Mouse (Mus musculus) ES-Bruce4 (cell line): ENCODE results near the gene Notch1. TPM values are rescaled to one million over a fixed set of nuclear protein-coding genes. Genes with fewer than 3 reads are reported as not detected.

ENCODE experiments used
- H3K27ac ChIP-seq: 2 replicates; pipeline ENCODE4 v1.5.1; 2012; ENCODE audit warnings: low read length, inconsistent platforms; ENCODE audit not compliant: insufficient read depth
- H3K27me3 ChIP-seq: 2 replicates; pipeline ENCODE4 v1.6.1; 2012; ENCODE audit warnings: mild to moderate bottlenecking, low read length, inconsistent platforms; ENCODE audit not compliant: control insufficient read depth, poor library complexity, insufficient read depth, severe bottlenecking
- H3K36me3 ChIP-seq: 2 replicates; pipeline ENCODE4 v1.6.1; 2012; ENCODE audit warnings: inconsistent platforms, mild to moderate bottlenecking, low read length, moderate library complexity; ENCODE audit not compliant: control insufficient read depth, poor library complexity, insufficient read depth, severe bottlenecking
- H3K4me1 ChIP-seq: one replicate; pipeline ENCODE4 v1.8.1; 2011; ENCODE audit warnings: low read length; ENCODE audit not compliant: control insufficient read depth, insufficient read depth
- H3K4me3 ChIP-seq: 2 replicates; pipeline ENCODE4 v1.5.1; 2011; ENCODE audit warnings: low read depth, mild to moderate bottlenecking, low read length
- H3K9ac ChIP-seq: 2 replicates; pipeline ENCODE4 v1.6.1; 2012; ENCODE audit warnings: low read depth, mild to moderate bottlenecking, inconsistent platforms; ENCODE audit not compliant: poor library complexity, severe bottlenecking
- H3K9me3 ChIP-seq: replicated peaks from 2 replicates; pipeline ENCODE4 v1.6.1; 2012; ENCODE audit warnings: mild to moderate bottlenecking, low read length, inconsistent platforms; ENCODE audit not compliant: control insufficient read depth, poor library complexity, insufficient read depth, severe bottlenecking
- CTCF ChIP-seq: IDR thresholded peaks from one replicate; pipeline ENCODE4 v1.8.1; 2011; ENCODE audit warnings: low read depth, low read length
- EP300 ChIP-seq: IDR thresholded peaks from 2 replicates; pipeline ENCODE4 v1.6.1; 2011; ENCODE audit warnings: low read depth, low read length; ENCODE audit not compliant: insufficient read depth
- POLR2A ChIP-seq: IDR thresholded peaks from one replicate; pipeline ENCODE4 v1.8.1; 2011; ENCODE audit warnings: low read length; ENCODE audit not compliant: insufficient read depth
- polyA plus RNA-seq: library from polyadenylated mRNA; stranded (reverse); fragments of >200 nt; gene quantifications from 2 replicates; pipeline ENCODE4 v1.2.4, GENCODE M21; 2011; ENCODE audit warnings: low read depth; ENCODE audit not compliant: missing spikeins, insufficient read depth, insufficient read length

The Notch1 gene
- polyA plus RNA-seq, 1 experiment = 31.9 TPM

DNA sequence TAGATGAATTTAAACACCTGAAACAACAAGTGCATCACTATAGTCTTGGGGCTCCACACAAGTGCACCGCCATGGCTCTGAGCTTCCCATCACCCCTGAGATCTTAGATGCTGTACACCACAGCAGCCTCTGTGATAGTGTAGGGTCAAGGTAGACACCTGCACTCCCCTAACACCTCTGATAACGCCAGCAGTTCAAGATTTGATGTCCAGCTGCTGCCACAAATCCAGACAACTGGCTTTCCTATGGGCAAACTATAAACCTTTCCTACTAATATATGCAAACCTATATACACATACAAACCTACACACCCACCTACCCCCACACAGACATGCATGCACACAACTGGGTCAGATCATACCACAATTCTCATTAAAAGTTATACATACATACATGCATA lies 91.9 kb downstream of the Notch1 start:
- H3K9ac ChIP-seq = no peak overlapping the region
- H3K9me3 ChIP-seq = no peaks in the 10 kb centered on the region
- peaks cover 66% of the 10 kb centered on the region for H3K36me3 ChIP-seq
- TF ChIP-seq POLR2A (no peak), CTCF (no peak), EP300 (no peak)
- H3K4me1 ChIP-seq = no peaks in the 10 kb centered on the region
- no peak overlapping the region for H3K27ac ChIP-seq
- no peak overlapping the region for H3K4me3 ChIP-seq
- no peaks in the 10 kb centered on the region for H3K27me3 ChIP-seq

DNA sequence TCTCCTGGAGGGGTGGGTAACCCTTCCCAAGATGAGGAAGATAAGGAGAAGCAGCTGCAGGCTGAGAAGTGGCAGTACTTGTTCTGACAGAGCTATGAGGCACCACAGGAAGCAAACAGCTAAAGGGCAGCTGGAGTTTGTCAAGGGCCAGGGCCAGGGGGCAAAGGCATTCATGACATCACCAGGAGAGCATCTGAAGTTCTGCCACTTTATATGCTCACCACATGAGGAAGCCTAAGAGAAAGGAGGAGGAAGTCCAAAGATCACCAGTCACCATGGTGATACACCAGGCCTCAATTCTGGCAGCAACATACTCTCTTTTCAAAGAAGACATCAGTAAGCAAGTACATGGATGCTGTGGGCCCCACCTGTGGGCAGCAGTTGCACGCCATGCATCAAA lies 93.4 kb downstream of the Notch1 start:
- Histone ChIP-seq H3K4me3 (no peak overlapping the region), H3K9ac (no peak overlapping the region), H3K9me3 (no peaks in the 10 kb centered on the region), H3K36me3 (peaks cover 62% of the 10 kb centered on the region), H3K4me1 (no peaks in the 10 kb centered on the region), H3K27ac (no peak overlapping the region), H3K27me3 (no peaks in the 10 kb centered on the region)
- TF ChIP-seq EP300 = no peak
- no peak for TF ChIP-seq CTCF
- no peak for TF ChIP-seq POLR2A

DNA sequence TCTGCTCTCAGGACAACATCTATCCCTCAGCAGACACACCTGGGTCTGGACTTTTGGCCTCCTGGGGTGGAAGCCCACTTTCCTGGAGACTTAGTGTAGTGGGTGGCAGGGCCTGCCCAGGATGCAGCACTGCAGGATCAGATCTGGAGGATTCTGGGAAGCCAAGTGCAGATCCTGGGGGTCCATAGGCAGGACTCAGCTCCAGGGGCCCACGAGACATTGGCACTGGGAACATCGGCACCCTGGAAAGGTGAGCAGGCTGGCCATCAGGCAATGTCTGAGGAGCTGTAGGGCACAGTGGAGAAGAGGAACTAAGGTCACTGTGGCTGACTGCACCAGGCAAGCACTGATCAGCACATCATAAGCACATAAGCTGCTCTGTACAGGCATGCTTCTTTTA lies 94.5 kb downstream of the Notch1 start:
- H3K27me3 ChIP-seq = no peaks in the 10 kb centered on the region
- H3K9me3 ChIP-seq = no peaks in the 10 kb centered on the region
- TF ChIP-seq CTCF (no peak), POLR2A (no peak), EP300 (no peak)
- peaks cover 64% of the 10 kb centered on the region for H3K36me3 ChIP-seq
- H3K4me3 ChIP-seq = no peak overlapping the region
- no peak overlapping the region for H3K9ac ChIP-seq
- H3K27ac ChIP-seq = no peak overlapping the region
- H3K4me1 ChIP-seq = no peaks in the 10 kb centered on the region

DNA sequence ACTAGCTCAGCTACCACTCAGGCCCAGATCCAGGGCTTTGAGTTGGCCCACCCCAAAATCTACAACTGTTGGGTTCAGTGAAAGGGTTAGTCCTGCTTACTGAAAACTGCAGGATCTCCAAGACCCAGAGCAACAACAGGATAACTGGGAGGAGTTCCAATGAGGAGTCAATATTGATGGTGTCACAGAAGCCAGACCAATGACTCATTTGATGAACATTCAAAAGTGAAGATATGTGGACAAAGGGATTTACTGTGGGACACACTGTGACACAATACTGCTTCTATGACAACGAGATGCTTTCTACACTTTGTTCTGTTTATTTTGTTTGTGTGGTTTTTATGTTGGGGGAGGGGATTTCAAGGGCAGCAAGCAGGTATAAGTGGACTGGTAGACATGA lies 98.3 kb downstream of the Notch1 start:
- no peak for TF ChIP-seq POLR2A
- TF ChIP-seq CTCF = no peak
- TF ChIP-seq EP300 = no peak
- Histone ChIP-seq H3K27me3 (no peaks in the 10 kb centered on the region), H3K4me3 (no peak overlapping the region), H3K27ac (no peak overlapping the region), H3K4me1 (no peaks in the 10 kb centered on the region), H3K9ac (no peak overlapping the region), H3K9me3 (no peaks in the 10 kb centered on the region), H3K36me3 (peaks cover 59% of the 10 kb centered on the region)

DNA sequence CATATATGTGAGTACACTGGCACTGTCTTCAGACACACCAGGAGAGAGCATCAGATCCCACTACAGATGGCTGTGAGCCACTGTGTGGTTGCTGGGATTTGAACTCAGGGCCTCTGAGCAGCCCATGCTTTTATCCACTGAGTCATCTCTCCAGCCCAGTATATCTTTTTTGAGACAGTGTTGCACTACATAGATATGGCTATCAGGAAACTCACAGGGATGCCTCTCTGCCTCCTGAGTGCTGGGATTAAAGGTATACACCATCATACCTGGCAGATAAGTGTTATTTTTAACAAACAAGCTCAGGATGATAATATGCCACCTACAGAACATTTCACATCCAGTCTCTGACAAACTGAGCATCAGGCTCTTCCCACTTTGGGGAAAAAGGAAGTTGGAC lies 99.4 kb downstream of the Notch1 start:
- H3K27ac ChIP-seq = no peak overlapping the region
- no peaks in the 10 kb centered on the region for H3K4me1 ChIP-seq
- no peak overlapping the region for H3K9ac ChIP-seq
- H3K36me3 ChIP-seq = peaks cover 53% of the 10 kb centered on the region
- H3K4me3 ChIP-seq = no peak overlapping the region
- TF ChIP-seq POLR2A (no peak), CTCF (no peak), EP300 (no peak)
- no peaks in the 10 kb centered on the region for H3K27me3 ChIP-seq
- no peaks in the 10 kb centered on the region for H3K9me3 ChIP-seq

DNA sequence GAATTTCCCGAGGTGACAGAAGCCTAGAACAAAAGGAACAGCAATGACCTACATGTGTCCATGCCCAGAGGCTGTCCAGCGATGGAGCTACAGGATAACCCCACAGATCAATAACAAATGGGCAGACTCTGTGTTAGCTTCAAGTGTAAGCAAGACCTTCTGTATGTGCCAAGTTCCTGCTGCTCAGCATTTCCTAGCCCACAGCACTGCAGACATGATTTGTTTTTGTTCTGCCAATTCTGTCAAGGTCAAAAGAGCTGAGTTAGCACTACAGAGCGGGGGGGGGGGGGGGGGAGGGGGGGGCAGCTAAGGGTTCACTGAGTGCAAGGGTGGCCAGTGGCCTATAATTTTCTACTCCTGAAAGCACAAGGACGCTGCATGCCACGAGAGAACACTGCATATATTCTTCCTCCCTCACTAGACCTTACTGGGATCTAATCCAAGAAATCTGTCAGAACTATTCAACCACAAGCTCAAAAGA lies 105.5 kb downstream of the Notch1 start:
- Histone ChIP-seq H3K9ac (no peak overlapping the region), H3K4me1 (no peaks in the 10 kb centered on the region), H3K36me3 (peaks cover 28% of the 10 kb centered on the region), H3K27ac (no peak overlapping the region), H3K9me3 (no peaks in the 10 kb centered on the region), H3K27me3 (no peaks in the 10 kb centered on the region), H3K4me3 (no peak overlapping the region)
- TF ChIP-seq POLR2A (no peak), EP300 (no peak), CTCF (no peak)
